Mouse (Mus musculus) spleen, adult 12 weeks (tissue): ENCODE results near the gene Kremen2.

Experiments
- DNase-seq: peaks from one replicate; pipeline ENCODE4 v3.0.0; 2022; ENCODE audit warnings: low spot score

Kremen2 gene

DNA sequence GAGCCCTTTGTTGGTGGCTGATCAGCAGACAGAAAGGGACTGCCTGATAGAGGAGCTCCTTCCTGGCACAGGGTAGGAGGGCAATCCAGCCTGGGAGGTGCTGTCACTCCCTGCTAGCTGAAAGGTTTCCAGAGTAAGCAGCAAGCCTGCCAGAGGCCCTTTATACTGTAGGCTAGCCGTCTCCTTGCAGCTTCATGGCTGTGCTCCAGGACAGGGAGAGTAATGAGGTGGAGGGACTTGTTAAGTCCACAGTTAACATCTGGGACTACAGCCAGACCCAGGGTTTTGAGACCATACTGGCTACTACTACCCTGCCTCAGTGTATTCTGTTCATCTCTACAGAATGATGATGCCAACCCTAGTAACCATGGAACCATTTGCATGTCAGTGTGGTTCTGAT, 11.3 kb downstream of the Kremen2 start:
- DNase-seq = no peak

DNA sequence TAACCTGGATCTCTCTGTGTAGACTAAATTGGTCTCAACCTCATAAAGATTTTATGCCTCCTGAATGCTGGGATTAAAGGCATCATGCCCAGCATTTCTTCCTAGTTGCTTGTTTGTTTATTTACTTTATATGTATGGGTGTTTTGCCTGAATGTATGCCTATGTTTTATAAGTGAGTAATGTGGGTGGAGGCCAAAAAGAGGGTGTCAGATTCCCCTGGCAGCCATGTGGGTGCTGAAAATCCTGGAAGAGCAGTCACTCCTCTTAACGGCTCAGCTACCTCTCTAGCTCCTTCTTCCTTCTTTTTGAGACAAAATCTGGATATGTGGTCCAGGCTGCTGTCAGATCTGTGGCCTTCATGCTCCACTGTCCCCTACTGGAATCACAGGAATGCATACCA, 15.2 kb downstream of the Kremen2 start:
- no peak for DNase-seq

DNA sequence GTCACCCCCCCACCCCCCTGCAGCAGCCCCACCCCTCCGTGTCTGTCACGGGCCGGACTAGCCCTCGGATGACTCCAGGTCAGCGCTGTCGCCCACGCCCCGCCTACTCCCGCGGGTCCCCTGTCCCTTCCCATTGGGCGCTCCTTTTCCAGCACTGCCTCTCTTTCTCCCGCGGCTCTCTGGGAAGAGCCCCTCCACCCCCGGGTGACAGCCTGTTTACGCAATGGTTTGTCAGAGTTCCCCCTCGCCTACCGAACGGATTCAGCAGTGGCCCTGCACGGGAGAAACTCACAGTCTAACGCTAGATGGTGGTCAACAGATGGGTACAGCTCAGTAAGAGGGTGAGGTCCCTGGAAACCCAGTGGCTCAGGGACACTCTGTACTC, 18.9 kb downstream of the Kremen2 start:
- DNase-seq = peak; percentile 46

DNA sequence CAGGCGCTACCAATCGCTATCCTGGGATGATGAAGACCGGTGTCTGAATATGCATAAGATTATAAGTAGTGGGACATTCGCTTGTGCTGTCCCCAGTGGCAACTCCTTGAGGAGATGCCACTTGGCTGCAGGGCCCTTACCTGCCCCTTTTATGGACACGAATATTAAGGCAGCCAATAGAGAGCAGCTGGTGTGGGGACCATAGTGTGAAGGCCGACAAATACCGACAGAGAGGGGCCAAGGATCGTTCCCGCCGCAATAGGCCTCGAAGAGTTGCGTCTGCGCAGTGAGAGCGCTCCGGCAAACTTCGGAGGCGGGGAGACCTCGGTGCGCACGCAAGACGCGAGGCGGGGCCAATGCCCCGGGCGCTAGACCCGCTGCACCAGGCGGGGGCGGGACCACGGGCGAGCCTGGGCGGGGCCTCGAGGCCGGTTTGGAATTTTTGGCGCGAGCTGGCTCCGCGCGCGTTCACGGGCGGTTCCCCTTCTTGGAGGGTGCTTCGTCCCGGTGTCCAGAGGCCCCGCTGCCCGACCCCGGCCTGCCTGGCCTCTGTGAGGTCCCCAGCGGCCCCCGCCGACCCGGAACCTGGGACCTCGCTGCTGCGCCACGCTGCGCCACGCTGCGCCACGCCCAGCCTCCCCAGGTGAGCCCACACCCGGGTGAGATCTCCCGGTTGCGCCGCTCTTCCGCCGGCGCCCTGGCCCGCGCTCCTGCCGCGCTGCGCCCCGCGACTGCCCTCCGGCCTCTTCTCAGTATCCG, 19.5 kb downstream of the Kremen2 start, which contains the start of gene Pkmyt1:
TSS of gene Pkmyt1 (plus strand) at position 338 of the 759 bp plus-strand sequence.
- DNase-seq = peak; percentile 96

DNA sequence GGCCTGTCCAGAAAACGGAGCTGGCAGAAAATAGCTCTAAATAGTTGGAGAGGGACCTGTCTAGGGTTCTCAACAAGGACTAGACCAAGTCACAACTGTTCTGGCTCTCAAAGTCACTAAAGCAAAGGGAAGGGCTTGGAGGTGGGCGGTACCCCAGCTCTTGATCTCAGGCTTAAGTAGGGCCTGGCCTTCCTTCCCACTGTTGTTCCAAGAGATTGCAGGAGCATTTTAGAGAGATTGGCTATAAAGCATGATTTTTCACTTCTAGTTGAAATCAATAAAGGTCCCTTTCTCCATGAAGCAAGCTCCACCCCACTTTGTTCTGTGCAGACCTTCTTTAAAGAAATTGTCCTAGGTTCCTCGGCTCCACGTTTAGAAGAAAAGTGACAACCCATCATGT, 20.2 kb downstream of the Kremen2 start:
- DNase-seq = no peak

DNA sequence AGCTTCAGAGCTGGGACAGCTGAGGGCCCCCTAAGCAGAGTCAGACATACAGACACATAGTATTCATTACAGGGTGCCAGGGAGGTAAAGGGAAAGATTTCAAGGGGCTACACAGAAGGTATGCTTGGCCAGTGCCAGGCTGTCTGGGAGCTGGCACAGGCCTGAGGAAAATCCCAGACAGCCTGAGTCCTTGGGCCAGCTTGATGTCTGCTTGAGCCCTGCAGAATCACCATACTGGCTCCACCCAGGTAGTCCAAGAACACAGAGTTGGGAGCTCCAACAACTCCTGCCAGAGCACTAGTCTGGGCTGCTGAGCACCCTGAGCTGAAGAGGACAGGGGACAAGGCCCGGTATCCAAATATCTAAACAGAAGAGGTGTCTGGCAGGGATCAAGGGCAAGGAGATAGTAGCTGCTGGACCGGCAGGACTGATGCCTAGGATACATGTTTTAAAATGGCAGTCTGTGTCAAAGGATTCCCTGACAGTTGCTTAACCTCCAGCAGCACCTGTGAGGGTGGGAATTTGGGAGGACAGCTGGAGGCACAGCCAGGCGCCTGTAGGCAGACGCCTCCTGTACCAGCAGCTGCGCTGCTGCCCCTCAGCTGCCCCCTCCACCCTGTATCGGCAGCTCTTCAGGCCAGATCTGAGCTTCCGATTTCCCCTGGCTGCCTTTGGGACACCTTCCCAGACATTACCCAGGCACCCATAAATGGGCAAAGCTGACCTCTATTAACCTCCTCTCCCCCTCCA, 23.1 kb downstream of the Kremen2 start, which contains the start of gene 1520401A03Rik:
TSS of gene 1520401A03Rik (minus strand) at position 408 of the 750 bp plus-strand sequence.
- DNase-seq = no peak

DNA sequence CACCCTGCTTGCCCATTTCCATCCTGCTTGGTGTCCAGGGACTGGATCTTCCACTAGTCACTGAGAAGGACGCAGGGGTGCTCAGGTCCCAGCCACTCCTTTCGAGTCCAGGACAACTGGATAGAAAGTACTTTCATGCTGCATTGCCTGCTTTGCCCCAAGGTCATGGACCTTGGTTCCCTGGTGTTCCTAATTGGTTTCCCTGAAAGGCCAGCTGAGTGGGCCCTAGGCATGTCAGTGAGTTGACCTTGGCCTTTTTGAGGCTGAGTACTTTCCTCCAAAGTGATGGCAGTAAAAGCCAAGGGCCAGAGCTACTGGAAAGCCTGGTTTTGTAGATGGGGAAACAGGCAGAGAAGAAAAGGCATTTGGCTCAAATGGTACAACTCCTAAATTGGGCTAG, 23.7 kb downstream of the Kremen2 start:
- no peak for DNase-seq

DNA sequence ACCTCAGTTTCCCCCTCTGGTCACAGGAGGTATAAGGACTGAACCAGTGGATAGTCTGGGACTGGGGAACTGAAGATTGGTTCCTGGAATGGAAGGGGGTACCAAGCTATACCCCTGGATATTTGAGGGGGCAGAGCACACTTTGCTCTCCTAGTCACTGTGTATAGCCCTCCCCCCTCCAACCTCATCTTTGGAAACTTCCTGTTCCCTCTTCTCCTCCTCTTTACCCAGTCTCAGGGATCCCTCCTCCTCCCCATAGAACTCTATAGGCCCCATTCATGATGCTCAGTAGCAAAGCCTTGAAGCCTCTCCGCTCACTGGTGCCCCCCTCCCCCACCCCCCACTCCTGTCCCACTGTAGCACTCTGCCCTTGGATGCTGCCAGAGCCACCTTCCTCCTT, 26.2 kb downstream of the Kremen2 start:
- no peak for DNase-seq

DNA sequence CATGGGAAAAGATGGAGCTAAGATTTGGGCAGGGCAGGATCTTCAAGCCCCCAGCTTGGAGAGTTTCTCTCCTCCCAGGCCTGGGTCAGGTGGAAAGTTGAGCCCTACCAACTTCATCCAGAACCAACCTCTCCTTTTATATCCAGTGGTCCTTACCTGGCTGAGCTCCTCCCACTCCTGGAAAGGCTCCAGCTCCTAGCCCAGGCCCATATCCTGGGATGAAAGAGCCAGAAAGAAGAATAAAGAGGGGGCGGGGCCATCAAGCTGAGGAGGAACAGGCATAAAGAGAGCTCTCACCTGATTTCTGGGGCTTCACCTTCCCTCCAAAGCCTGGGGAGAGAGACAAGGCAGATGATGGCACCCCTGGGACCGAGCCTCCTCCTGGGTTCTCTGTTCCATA, 28.6 kb downstream of the Kremen2 start:
- DNase-seq = no peak

DNA sequence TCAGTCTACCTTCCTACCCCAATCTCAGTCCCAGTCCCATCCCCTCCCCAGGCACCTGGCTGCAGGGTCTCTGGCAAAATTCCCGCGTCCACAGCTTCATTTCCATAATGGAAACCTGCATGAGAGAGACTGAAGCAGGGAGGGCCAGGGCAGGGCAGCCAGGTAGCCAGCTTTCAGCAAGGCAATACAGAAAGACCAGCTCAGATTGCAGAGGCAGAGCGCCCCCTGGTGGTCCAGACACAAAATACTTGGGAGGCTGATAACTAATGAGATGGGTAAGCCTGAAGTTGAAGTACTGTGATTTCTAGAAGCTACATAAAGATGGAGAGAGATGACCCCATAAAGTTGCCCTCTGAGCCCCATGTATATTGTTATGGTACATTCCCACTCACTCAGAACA, 39.4 kb downstream of the Kremen2 start:
- peak; percentile 58 for DNase-seq

DNA sequence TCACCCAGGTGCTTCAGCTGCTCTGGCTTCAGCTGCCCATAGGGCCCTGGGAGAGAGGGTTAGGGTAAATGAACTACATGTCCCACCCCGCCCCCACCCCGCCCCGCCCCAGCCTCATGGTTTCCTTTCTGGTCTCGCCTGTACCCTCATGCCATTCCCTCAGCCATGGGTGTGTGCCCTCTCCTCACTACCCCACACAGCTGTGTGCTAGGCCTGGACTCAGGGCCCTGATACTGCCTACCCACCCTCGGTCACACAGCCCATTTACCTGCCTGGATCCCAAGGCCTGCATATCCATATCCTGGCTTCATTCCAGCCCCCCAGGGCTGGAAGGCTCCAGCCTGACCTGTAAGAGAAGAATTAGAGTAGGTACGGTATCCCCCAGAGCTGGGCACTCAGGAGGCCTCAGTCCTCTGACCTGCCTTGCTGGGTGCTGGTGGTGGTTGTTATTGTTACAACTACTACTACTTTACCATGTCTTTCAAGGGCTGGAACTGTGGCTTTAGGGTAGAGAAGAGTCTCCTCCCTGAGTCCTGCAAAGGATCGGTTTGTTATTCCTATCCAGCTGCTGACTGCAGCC, 40.0 kb downstream of the Kremen2 start:
- no peak for DNase-seq

DNA sequence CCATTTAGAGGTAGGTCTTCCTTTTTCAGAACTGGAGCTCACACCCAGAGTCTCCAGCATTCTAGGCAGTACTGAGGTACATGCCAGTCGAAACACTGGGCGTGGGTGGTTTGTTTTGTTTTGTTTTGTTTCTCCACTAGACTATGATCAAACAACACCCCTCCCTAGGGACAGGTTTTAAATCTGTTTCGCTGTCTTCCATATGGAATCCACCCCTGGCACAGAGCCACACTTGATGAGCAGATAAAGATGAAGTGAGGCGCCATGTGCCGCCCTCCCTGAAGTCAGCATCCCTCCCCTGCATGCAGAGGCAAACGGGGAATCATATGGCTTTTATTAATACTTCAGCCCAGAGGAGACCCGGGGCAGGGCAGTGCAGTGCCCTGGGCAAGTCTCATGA, 40.9 kb downstream of the Kremen2 start:
- DNase-seq = no peak

DNA sequence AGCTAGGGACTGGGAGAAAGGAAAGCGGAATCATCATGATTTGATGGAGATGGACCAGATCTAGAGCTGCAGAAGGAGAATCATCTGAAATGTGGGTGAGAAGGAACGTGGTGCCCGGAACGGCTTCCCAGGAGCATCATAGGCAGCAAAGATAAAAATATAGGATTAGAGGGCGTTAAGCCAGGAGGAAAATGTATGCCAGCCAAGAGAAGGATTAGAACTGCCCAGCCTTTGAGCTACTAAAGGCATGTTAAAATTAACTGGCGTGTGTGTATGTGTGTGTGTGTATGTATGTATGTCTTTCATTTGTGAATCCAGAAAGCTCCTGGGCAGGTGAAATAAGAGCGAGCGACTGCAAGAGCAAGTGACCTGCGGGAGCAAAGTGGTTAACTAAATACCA, 42.3 kb downstream of the Kremen2 start:
- DNase-seq = no peak

DNA sequence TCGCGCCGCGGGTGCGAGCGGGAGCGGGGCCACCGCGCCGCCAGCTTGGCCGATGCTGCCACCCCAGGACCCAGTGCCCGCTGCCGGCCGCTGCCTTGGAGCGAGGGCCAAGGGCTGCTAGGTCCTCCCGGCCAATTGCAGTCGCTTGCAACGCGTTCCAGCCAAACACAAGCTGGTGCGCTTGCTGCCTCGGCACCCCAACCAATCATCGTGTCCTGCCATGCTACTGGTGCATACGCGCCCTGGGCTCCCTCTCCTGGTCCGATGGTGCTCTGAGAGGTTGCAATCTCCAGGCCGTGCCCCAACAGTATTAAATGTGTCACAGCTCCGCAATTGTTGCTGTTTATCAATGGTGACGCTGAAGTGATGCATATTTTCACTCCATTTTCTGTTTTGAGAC, 45.6 kb downstream of the Kremen2 start:
- DNase-seq = peak; percentile 34

DNA sequence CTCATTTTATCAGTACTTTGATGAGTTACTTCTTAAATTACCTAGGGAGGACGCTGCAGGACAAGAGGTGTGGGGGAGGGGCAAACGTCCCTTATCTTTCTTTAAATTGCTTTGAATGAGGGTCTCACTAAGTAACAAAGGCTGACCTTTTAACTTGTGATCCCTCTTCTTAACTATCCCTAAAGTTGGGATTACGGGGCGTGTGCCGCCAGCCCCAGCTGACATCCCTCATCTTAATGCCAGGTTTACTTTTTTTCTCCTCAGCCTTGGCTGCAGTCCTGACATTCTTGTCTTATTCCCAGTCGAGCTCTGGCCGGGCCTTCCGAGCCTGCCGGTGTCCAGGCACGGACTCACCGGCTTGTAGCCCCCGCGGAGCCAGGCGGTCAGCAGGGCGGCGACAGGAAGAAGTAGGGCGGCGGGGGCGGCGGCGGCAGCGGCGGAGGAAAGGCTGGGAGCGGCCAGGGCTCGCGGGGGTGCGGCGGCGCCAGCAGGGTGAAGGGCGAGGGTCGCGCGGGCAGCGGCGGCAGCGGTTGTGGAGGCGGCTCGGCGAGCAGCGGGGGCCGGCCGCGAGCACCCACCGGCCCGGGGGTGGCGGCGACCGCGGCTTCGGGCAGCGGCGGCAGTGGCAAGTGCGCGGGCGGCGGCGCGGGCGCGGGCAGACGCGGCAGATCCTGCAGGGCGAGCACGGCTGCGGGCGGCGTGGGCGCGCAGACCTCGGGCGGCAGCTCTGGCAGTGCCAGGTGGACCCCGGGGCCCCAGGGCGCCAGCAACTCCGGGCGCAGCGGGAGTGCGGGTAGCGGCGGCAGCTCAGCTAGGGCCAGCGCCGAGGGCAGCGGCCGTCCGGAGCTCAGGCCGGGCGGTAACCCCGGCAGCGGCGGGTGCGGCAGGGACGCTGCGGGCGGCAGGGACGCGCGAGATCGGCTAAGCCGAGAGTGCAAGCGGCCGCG, 46.2 kb downstream of the Kremen2 start:
- no peak for DNase-seq

DNA sequence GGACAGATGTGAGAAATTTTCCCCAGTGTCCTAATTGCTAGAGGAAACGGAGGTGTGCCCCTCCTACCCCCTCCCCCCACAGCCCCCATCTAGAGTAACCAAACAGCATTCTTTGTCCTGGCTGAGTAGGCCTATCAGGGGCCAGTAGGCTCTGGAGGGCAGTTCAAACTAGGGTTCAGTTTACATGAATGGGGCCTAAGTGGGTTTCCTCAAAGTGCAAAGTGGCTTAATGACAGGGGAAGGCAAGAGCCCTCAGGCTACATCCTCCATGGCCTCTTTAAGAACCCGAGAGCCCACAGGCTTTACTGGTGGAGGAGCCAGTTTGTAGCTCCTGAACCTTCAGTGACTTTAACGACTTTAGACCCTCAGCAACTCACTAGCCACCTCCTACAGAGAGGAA, 49.8 kb downstream of the Kremen2 start:
- no peak for DNase-seq

DNA sequence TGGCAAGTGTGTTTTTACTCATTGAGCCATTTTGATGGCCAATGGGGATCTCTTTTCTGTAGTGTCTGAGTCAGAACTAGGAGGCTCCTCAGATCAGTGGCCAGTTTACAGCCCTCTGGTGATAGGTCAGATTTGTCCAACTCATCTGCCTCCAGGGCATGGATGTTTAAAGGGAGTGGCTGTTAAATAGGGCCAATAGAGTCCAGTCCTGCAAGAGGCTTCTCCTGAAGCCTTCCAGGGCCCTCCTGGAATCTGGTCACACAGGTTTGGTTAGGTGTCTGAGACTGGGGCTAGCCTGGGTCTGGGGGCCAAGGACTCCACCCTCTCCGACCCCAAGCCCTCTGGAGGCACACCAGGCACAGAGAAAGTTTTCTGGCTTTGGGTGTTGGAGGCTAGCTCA, 51.1 kb downstream of the Kremen2 start:
- no peak for DNase-seq
